Mouse (Mus musculus) ES-Bruce4 (cell line): ENCODE results near the gene Ilkap. TPM values are rescaled to one million over a fixed set of nuclear protein-coding genes. Genes with fewer than 3 reads are reported as not detected.

ENCODE experiments used
- H3K27ac ChIP-seq: 2 replicates; pipeline ENCODE4 v1.5.1; 2012; ENCODE audit warnings: low read length, inconsistent platforms; ENCODE audit not compliant: insufficient read depth
- H3K27me3 ChIP-seq: 2 replicates; pipeline ENCODE4 v1.6.1; 2012; ENCODE audit warnings: mild to moderate bottlenecking, low read length, inconsistent platforms; ENCODE audit not compliant: control insufficient read depth, poor library complexity, insufficient read depth, severe bottlenecking
- H3K36me3 ChIP-seq: 2 replicates; pipeline ENCODE4 v1.6.1; 2012; ENCODE audit warnings: inconsistent platforms, mild to moderate bottlenecking, low read length, moderate library complexity; ENCODE audit not compliant: control insufficient read depth, poor library complexity, insufficient read depth, severe bottlenecking
- H3K4me1 ChIP-seq: one replicate; pipeline ENCODE4 v1.8.1; 2011; ENCODE audit warnings: low read length; ENCODE audit not compliant: control insufficient read depth, insufficient read depth
- H3K4me3 ChIP-seq: 2 replicates; pipeline ENCODE4 v1.5.1; 2011; ENCODE audit warnings: low read depth, mild to moderate bottlenecking, low read length
- H3K9ac ChIP-seq: 2 replicates; pipeline ENCODE4 v1.6.1; 2012; ENCODE audit warnings: low read depth, mild to moderate bottlenecking, inconsistent platforms; ENCODE audit not compliant: poor library complexity, severe bottlenecking
- H3K9me3 ChIP-seq: replicated peaks from 2 replicates; pipeline ENCODE4 v1.6.1; 2012; ENCODE audit warnings: mild to moderate bottlenecking, low read length, inconsistent platforms; ENCODE audit not compliant: control insufficient read depth, poor library complexity, insufficient read depth, severe bottlenecking
- CTCF ChIP-seq: IDR thresholded peaks from one replicate; pipeline ENCODE4 v1.8.1; 2011; ENCODE audit warnings: low read depth, low read length
- EP300 ChIP-seq: IDR thresholded peaks from 2 replicates; pipeline ENCODE4 v1.6.1; 2011; ENCODE audit warnings: low read depth, low read length; ENCODE audit not compliant: insufficient read depth
- POLR2A ChIP-seq: IDR thresholded peaks from one replicate; pipeline ENCODE4 v1.8.1; 2011; ENCODE audit warnings: low read length; ENCODE audit not compliant: insufficient read depth
- polyA plus RNA-seq: library from polyadenylated mRNA; stranded (reverse); fragments of >200 nt; gene quantifications from 2 replicates; pipeline ENCODE4 v1.2.4, GENCODE M21; 2011; ENCODE audit warnings: low read depth; ENCODE audit not compliant: missing spikeins, insufficient read depth, insufficient read length

Gene Ilkap
- polyA plus RNA-seq, 1 experiment = 72.1 TPM

- no peak overlapping the region for H3K27ac ChIP-seq
- no peak overlapping the region for H3K9ac ChIP-seq
- H3K27me3 ChIP-seq = no peaks in the 10 kb centered on the region
- TF ChIP-seq EP300 = no peak
- TF ChIP-seq POLR2A = no peak
- no peak for TF ChIP-seq CTCF
- H3K4me3 ChIP-seq = no peak overlapping the region
- H3K36me3 ChIP-seq = no peaks in the 10 kb centered on the region
- H3K9me3 ChIP-seq = no peaks in the 10 kb centered on the region
- no peaks in the 10 kb centered on the region for H3K4me1 ChIP-seq
Measured at GRCm38 (mm10) chr1:91362113-91362512, 36.5 kb downstream of the Ilkap start.

GRCm38 (mm10) chr1:91356105-91356504 lies 42.5 kb downstream of the Ilkap start:
- Histone ChIP-seq H3K27ac (no peak overlapping the region), H3K9ac (no peak overlapping the region), H3K36me3 (no peaks in the 10 kb centered on the region), H3K9me3 (no peaks in the 10 kb centered on the region), H3K4me1 (no peaks in the 10 kb centered on the region), H3K27me3 (no peaks in the 10 kb centered on the region), H3K4me3 (no peak overlapping the region)
- TF ChIP-seq CTCF = no peak

- H3K9me3 ChIP-seq = no peaks in the 10 kb centered on the region
- TF ChIP-seq CTCF = no peak
- TF ChIP-seq POLR2A = no peak
- TF ChIP-seq EP300 = no peak
- no peak overlapping the region for H3K4me3 ChIP-seq
Measured at GRCm38 (mm10) chr1:91352277-91352676, 46.3 kb downstream of the Ilkap start.

GRCm38 (mm10) chr1:91351249-91351648 lies 47.4 kb downstream of the Ilkap start:
- no peak for TF ChIP-seq POLR2A
- no peak for TF ChIP-seq EP300
- no peak for TF ChIP-seq CTCF
- Histone ChIP-seq H3K4me3 (no peak overlapping the region), H3K4me1 (no peaks in the 10 kb centered on the region), H3K36me3 (no peaks in the 10 kb centered on the region), H3K9ac (no peak overlapping the region), H3K27ac (no peak overlapping the region), H3K9me3 (no peaks in the 10 kb centered on the region), H3K27me3 (no peaks in the 10 kb centered on the region)

More at GRCm38 (mm10) chr1:91352277-91352676, 46.3 kb downstream of the Ilkap start:
- Histone ChIP-seq H3K27me3 (no peaks in the 10 kb centered on the region), H3K36me3 (no peaks in the 10 kb centered on the region), H3K4me1 (no peaks in the 10 kb centered on the region), H3K27ac (no peak overlapping the region), H3K9ac (no peak overlapping the region)

- Histone ChIP-seq H3K9me3 (no peaks in the 10 kb centered on the region), H3K36me3 (no peaks in the 10 kb centered on the region), H3K27me3 (no peaks in the 10 kb centered on the region; the same call in 1 of the 2 replicates), H3K27ac (no peak within 1 kb of the TSS), H3K4me3 (no peak within 1 kb of the TSS), H3K4me1 (no peaks in the 10 kb centered on the region), H3K9ac (no peak within 1 kb of the TSS)
- TF ChIP-seq CTCF (no peak), POLR2A (no peak), EP300 (no peak)
Measured at GRCm38 (mm10) chr1:91350841-91351240, 47.8 kb downstream of the Ilkap start, which contains the start of gene Klhl30. Gene Klhl30 (plus strand): TSS chr1:91351016.

GRCm38 (mm10) chr1:91346892-91347291 lies 51.7 kb downstream of the Ilkap start:
- Histone ChIP-seq H3K4me3 (no peak overlapping the region), H3K36me3 (no peaks in the 10 kb centered on the region), H3K4me1 (no peaks in the 10 kb centered on the region), H3K27me3 (no peaks in the 10 kb centered on the region; the same call in 1 of the 2 replicates), H3K27ac (no peak overlapping the region), H3K9ac (no peak overlapping the region), H3K9me3 (no peaks in the 10 kb centered on the region)
- TF ChIP-seq EP300 (no peak), CTCF (peak; percentile 88)
